Mouse (Mus musculus): ENCODE data around the gene Ckap2. TPM values are rescaled to one million over a fixed set of nuclear protein-coding genes. Genes with fewer than 3 reads are reported as not detected.

Ckap2 gene
- polyA plus RNA-seq, 1 experiment from 2014 or later = 36.5 TPM

DNA sequence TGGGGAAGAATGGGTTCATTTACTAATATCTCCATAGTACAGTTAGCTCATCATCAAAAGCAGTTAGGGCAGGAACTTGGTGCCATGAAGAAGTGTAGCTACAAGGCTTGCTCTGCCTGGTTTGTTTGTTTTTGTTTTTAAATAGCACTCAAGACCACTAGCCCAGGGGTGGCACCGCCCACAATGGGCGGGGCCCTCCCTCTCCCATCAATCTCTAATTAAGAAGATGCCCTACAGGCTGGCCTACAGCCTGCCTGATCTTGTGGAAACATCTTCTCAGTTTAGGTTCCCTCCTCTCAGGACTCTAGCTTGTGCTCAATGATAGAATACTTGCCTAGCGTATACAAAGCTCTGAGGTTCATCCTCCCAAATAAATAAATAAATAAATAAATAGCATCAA is 735 bp downstream of the Ckap2 start:
- Histone ChIP-seq H3K27me3 (no peaks in the 10 kb centered on the region), H3K27ac (peak overlapping the region; percentile 87; the same call in 1 of the 2 replicates), H3K36me3 (no peaks in the 10 kb centered on the region), H3K4me1 (peaks cover 7% of the 10 kb centered on the region), H3K4me2 (peak overlapping the region; percentile 77), H3K9me3 (no peaks in the 10 kb centered on the region), H3K4me3 (peak overlapping the region; percentile 85), H3K9ac (0 out of 2 replicates have a peak overlapping the region, but pooled peaks have one; percentile 73)
- no peak for ATAC-seq (ENCODE audit: insufficient number of reproducible peaks, low FRiP score, low TSS enrichment, low read depth)
- WGBS = 2% methylated on average over 3 of the region's 3 CpGs

- no peak for ATAC-seq (ENCODE audit: insufficient number of reproducible peaks, low FRiP score, low TSS enrichment, low read depth)
- H3K9me3 ChIP-seq = no peaks in the 10 kb centered on the region
- H3K4me3 ChIP-seq = no peak overlapping the region
- H3K27me3 ChIP-seq = no peaks in the 10 kb centered on the region
- no peaks in the 10 kb centered on the region for H3K4me1 ChIP-seq
- H3K27ac ChIP-seq = no peak overlapping the region
- H3K36me3 ChIP-seq = peaks cover 39% of the 10 kb centered on the region
- WGBS = 98% methylated on average over 7 of the region's 7 CpGs
- H3K4me2 ChIP-seq = no peak overlapping the region
- no peak overlapping the region for H3K9ac ChIP-seq
Observed at GRCm38 (mm10) chr8:22175966-22176365, 9.7 kb downstream of the Ckap2 start.

DNA sequence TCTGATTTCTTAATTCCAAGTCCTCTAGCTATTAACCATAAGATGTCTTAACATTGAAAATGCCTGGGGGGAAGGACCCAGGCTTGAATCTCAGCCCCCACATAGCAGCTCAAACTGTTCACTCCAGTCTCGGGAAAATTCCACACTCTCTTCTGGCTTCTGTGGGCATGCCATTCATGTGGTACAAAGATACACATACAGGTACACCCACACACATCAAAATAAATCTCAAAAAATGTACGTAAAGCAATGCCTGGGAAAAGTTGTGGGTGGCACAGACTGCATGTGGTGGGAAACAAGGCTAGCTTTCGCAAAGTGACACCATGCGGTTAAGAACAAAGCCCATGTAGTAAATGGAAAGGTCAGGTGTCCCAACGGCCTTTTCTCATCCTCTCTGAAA is 16.5 kb downstream of the Ckap2 start:
- no peak for ATAC-seq (ENCODE audit: insufficient number of reproducible peaks, low FRiP score, low TSS enrichment, low read depth)
- Histone ChIP-seq H3K36me3 (peaks cover 22% of the 10 kb centered on the region), H3K4me3 (no peak overlapping the region), H3K4me2 (no peak overlapping the region), H3K4me1 (peaks cover 9% of the 10 kb centered on the region; the same call in 1 of the 2 replicates), H3K9me3 (no peaks in the 10 kb centered on the region), H3K27ac (no peak overlapping the region), H3K27me3 (no peaks in the 10 kb centered on the region), H3K9ac (no peak overlapping the region)
- WGBS = 92% methylated on average over 5 of the region's 5 CpGs

- WGBS = 0% methylated on average over 36 of the region's 43 CpGs
Observed at GRCm38 (mm10) chr8:22166080-22166603, 19.5 kb downstream of the Ckap2 start, which contains the start of gene Nek3. Gene Nek3 (minus strand): TSS chr8:22166435.

DNA sequence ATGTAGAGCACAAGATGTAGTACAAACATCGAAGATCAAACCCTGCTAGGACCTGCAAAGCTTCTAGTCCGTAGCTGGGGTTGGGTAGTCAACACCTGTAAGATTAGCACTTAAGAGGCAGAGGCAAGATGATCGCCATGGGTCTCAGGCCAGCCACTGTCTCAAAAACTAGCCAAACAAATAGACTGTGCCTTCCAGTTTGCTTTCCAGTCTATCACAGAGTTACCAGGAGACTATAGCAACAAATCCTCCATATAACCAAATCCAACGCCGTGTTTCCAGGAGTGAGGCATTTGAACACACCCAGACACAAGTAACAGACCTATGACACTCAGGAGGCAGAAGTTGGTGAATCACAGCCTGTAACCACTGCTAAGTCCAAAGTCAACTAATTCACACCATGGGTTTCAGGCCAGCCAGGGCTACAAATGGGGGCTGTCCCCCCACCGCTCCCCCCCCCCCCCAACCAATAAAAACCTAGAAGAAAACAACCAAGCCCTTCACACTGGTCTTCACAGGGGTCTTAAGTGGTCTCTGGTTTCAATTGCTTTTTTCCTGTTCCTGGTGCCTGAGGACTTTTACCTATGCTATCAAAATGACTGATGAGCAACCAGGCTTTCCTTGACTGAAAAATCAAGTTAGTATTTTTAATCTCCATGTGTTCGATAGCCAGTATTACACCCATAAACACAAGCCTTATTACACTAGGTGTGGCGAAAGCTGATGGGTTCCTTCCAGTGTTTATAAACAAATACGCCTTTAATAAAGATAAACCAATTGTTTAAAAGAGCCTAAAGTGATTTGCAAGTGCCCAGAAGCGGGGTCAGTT is 20.2 kb downstream of the Ckap2 start:
- no peaks in the 10 kb centered on the region for H3K9me3 ChIP-seq
- no peaks in the 10 kb centered on the region for H3K27me3 ChIP-seq
- 39% methylated on average over 10 of the region's 10 CpGs for WGBS
- peaks cover 9% of the 10 kb centered on the region; the same call in 1 of the 2 replicates for H3K4me1 ChIP-seq
- ATAC-seq (ENCODE audit: insufficient number of reproducible peaks, low FRiP score, low TSS enrichment, low read depth) = 0 out of 2 replicates have a peak, but pooled peaks have one; percentile 0
- H3K4me3 ChIP-seq = peak overlapping the region; percentile 57
- peak overlapping the region; percentile 47 for H3K4me2 ChIP-seq
- peak overlapping the region; percentile 74 for H3K27ac ChIP-seq
- peaks cover 15% of the 10 kb centered on the region for H3K36me3 ChIP-seq
- H3K9ac ChIP-seq = peak overlapping the region; percentile 42; the same call in 1 of the 2 replicates

More at GRCm38 (mm10) chr8:22166080-22166603, 19.5 kb downstream of the Ckap2 start, which contains the start of gene Nek3:
- no peaks in the 10 kb centered on the region for H3K9me3 ChIP-seq
- no peaks in the 10 kb centered on the region for H3K27me3 ChIP-seq
- peaks cover 9% of the 10 kb centered on the region; the same call in 1 of the 2 replicates for H3K4me1 ChIP-seq
- H3K9ac ChIP-seq = peak within 1 kb of the TSS; percentile 42; the same call in 1 of the 2 replicates
- H3K4me2 ChIP-seq = peak within 1 kb of the TSS; percentile 47
- ATAC-seq (ENCODE audit: insufficient number of reproducible peaks, low FRiP score, low TSS enrichment, low read depth) = peak; percentile 95
- H3K27ac ChIP-seq = peak within 1 kb of the TSS; percentile 74
- peak within 1 kb of the TSS; percentile 57 for H3K4me3 ChIP-seq
- H3K36me3 ChIP-seq = peaks cover 18% of the 10 kb centered on the region

- Histone ChIP-seq H3K36me3 (peaks cover 17% of the 10 kb centered on the region), H3K9ac (no peak overlapping the region), H3K4me2 (no peak overlapping the region), H3K27me3 (no peaks in the 10 kb centered on the region), H3K4me3 (no peak overlapping the region), H3K4me1 (peaks cover 9% of the 10 kb centered on the region; the same call in 1 of the 2 replicates), H3K9me3 (no peaks in the 10 kb centered on the region), H3K27ac (no peak overlapping the region)
- 87% methylated on average over 10 of the region's 10 CpGs for WGBS
- no peak for ATAC-seq (ENCODE audit: insufficient number of reproducible peaks, low FRiP score, low TSS enrichment, low read depth)
Observed at GRCm38 (mm10) chr8:22164431-22164830, 21.2 kb downstream of the Ckap2 start.

GRCm38 (mm10) chr8:22162206-22162605 is 23.4 kb downstream of the Ckap2 start:
- 76% methylated on average over 8 of the region's 8 CpGs for WGBS
- ATAC-seq (ENCODE audit: insufficient number of reproducible peaks, low FRiP score, low TSS enrichment, low read depth) = no peak
- Histone ChIP-seq H3K27ac (no peak overlapping the region), H3K4me1 (peaks cover 7% of the 10 kb centered on the region; the same call in 1 of the 2 replicates), H3K36me3 (peaks cover 12% of the 10 kb centered on the region), H3K9me3 (no peaks in the 10 kb centered on the region), H3K4me2 (no peak overlapping the region), H3K9ac (no peak overlapping the region), H3K27me3 (no peaks in the 10 kb centered on the region), H3K4me3 (no peak overlapping the region)

GRCm38 (mm10) chr8:22150345-22150663 is 35.3 kb downstream of the Ckap2 start:
- Histone ChIP-seq H3K4me1 (no peaks in the 10 kb centered on the region), H3K9me3 (no peaks in the 10 kb centered on the region), H3K27me3 (no peaks in the 10 kb centered on the region), H3K27ac (no peak overlapping the region), H3K9ac (no peak overlapping the region), H3K36me3 (peaks cover 8% of the 10 kb centered on the region; the same call in 1 of the 2 replicates), H3K4me3 (no peak overlapping the region), H3K4me2 (no peak overlapping the region)
- ATAC-seq (ENCODE audit: insufficient number of reproducible peaks, low FRiP score, low TSS enrichment, low read depth) = no peak
- 54% methylated on average over 3 of the region's 3 CpGs for WGBS

DNA sequence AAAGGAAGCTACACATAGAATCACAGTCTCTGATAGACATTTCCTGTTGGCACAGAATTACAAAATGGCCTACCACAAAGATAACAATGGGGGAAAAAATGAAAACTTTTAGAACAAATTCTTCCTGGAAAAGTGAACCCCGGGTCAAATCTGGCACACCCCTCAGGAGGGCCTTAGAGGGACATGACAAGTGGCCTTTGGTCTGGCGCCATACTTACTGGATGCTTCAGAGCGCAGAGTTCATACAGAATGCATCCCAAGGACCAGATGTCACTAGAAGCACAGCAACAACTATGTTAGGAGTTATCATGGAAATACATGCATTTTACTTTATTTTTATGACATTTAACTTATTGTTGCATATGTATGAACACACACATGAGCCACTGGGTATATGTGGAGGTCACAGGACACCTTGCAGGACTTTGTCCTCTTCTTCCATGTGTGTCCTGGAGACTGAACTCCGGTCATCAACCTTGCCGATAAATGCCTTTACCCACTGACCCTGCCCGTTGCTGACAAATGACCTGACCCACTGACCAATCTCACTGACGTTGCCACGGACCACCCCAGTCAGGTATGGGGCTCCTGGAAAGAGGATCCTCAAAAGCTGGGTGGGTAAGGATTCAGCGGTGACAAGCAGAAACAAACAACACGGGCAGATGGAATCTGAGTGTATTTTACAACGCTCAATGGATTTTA is 35.8 kb downstream of the Ckap2 start:
- Histone ChIP-seq H3K27me3 (no peaks in the 10 kb centered on the region), H3K36me3 (peaks cover 3% of the 10 kb centered on the region; the same call in 1 of the 2 replicates), H3K4me1 (no peaks in the 10 kb centered on the region), H3K4me3 (no peak overlapping the region), H3K9ac (no peak overlapping the region), H3K4me2 (no peak overlapping the region), H3K27ac (no peak overlapping the region), H3K9me3 (no peaks in the 10 kb centered on the region)
- WGBS = 87% methylated on average over 11 of the region's 11 CpGs
- no peak for ATAC-seq (ENCODE audit: insufficient number of reproducible peaks, low FRiP score, low TSS enrichment, low read depth)

- H3K9ac ChIP-seq = no peak overlapping the region
- no peaks in the 10 kb centered on the region for H3K4me1 ChIP-seq
- H3K4me2 ChIP-seq = no peak overlapping the region
- WGBS = 89% methylated on average over 7 of the region's 7 CpGs
- H3K9me3 ChIP-seq = no peaks in the 10 kb centered on the region
- H3K27ac ChIP-seq = no peak overlapping the region
- ATAC-seq (ENCODE audit: insufficient number of reproducible peaks, low FRiP score, low TSS enrichment, low read depth) = no peak
- H3K27me3 ChIP-seq = no peaks in the 10 kb centered on the region
- H3K36me3 ChIP-seq = peaks cover 3% of the 10 kb centered on the region; the same call in 1 of the 2 replicates
- no peak overlapping the region for H3K4me3 ChIP-seq
Observed at GRCm38 (mm10) chr8:22148367-22148740, 37.3 kb downstream of the Ckap2 start.

DNA sequence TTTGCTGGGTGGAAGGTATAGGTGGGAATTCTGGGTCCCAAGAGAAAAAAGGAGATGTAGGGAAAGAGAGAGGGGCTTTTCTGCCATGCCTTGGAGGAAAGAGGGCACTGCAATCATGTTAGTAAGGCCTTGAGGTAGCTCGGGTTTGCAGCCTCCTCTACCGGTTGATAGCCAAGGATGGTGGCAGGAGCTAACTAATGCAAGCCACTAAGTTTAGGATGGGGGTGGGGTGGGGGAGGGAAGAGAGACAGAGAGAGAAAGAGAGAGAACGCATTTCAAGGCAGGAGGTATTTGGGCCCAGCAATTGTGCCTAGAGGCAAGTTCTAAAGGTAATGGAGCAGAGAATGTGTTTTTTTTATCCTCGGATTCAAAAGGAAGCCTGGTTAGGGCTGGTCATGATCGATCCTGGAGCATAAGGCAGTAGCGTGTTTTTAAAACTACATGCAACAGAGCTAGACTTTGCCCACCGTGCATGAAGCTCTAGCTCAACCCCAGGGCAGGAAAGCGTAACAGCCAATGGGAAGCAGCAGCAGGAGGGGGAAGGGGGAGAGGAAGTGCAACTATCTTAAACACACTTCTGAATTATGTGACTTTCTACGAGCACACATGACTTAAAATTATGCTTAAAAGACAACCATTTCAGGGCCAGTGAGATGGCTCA is 37.8 kb downstream of the Ckap2 start:
- Histone ChIP-seq H3K36me3 (peaks cover 3% of the 10 kb centered on the region; the same call in 1 of the 2 replicates), H3K9ac (no peak overlapping the region), H3K9me3 (no peaks in the 10 kb centered on the region), H3K4me3 (no peak overlapping the region), H3K27me3 (no peaks in the 10 kb centered on the region), H3K27ac (no peak overlapping the region), H3K4me2 (no peak overlapping the region), H3K4me1 (no peaks in the 10 kb centered on the region)
- no peak for ATAC-seq (ENCODE audit: insufficient number of reproducible peaks, low FRiP score, low TSS enrichment, low read depth)
- 71% methylated on average over 9 of the region's 9 CpGs for WGBS

All from limb, embryonic 15.5 days (tissue).